8 mouse cellular contexts compared by ENCODE assay signal in the genomic region with DNA sequence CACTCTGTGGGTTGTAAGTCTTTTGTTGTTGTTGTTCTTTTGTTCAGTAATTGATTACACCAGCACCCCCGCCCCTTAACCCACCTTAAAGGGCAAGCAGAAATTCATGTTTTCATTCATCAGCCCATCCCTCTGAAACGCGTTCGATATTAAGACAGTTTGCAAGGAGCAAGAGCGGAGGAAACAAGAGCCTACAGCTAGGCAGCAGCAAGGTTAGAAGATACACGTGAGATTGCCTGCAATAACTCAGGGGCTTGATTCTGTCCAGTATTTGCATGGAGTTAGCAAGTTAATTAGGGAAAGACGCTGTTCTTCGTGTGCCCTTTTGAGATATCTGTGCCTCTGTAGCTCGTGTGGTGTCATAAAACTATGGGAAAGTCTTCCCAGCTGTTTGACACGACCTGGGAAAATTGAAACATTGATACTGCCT.
DNase-seq lines count a peak whose midpoint lies in the region; ATAC-seq lines count a peak whose summit lies in the region.

No protein-coding gene starts in this region.

- H3K36me3 ChIP-seq in kidney, embryonic 14.5 days (ENCODE audit: control insufficient read depth, insufficient read depth, low read length): no peaks in the 10 kb centered on the region
- H3K36me3 ChIP-seq in embryonic facial prominence, embryonic 10.5 days (replicated peaks): 0 out of 2 replicates have a peak, but pooled peaks cover 6% of the 10 kb centered on the region
- no peaks in the 10 kb centered on the region for H3K36me3 ChIP-seq in hindbrain, embryonic 16.5 days (ENCODE audit: control insufficient read depth, insufficient read depth, low read length)
- H3K36me3 ChIP-seq in midbrain, embryonic 16.5 days (ENCODE audit: control insufficient read depth, insufficient read depth, low read length): no peaks in the 10 kb centered on the region

- DNase-seq in kidney, postnatal 25 days: no peak
- DNase-seq in embryonic facial prominence, embryonic 10.5 days (ENCODE audit: low spot score): no peak
- DNase-seq in layer of hippocampus, postnatal 25 days (ENCODE audit: extremely low spot score in 1 of 2, low spot score in 1 of 2): no peak
- no peak for DNase-seq in retina, postnatal 1 day
- no peak for DNase-seq in layer of hippocampus, adult 9-11 months

- no peaks in the 10 kb centered on the region for H3K27me3 ChIP-seq in kidney, embryonic 14.5 days (ENCODE audit: control insufficient read depth, insufficient read depth, low read length)
- H3K27me3 ChIP-seq in embryonic facial prominence, embryonic 10.5 days (replicated peaks; ENCODE audit: low read depth, poor library complexity, severe bottlenecking): no peaks in the 10 kb centered on the region
- no peaks in the 10 kb centered on the region for H3K27me3 ChIP-seq in hindbrain, embryonic 16.5 days (replicated peaks; ENCODE audit: control insufficient read depth, insufficient read depth, low read length)
- H3K27me3 ChIP-seq in midbrain, embryonic 16.5 days (ENCODE audit: control insufficient read depth, insufficient read depth, low read depth, low read length): no peaks in the 10 kb centered on the region

- H3K27ac ChIP-seq in kidney, embryonic 14.5 days (ENCODE audit: low read depth, low read length): peak overlapping the region; percentile 27
- peak overlapping the region; percentile 89 for H3K27ac ChIP-seq in embryonic facial prominence, embryonic 10.5 days (replicated peaks)
- peak overlapping the region; percentile 90 for H3K27ac ChIP-seq in hindbrain, embryonic 16.5 days (ENCODE audit: low read depth, low read length)
- peak overlapping the region; percentile 85 for H3K27ac ChIP-seq in midbrain, embryonic 16.5 days (ENCODE audit: low read length)

- peak overlapping the region; percentile 27 for H3K4me3 ChIP-seq in kidney, embryonic 14.5 days (ENCODE audit: low read length)
- H3K4me3 ChIP-seq in embryonic facial prominence, embryonic 10.5 days: peak overlapping the region; percentile 48
- H3K4me3 ChIP-seq in hindbrain, embryonic 16.5 days (ENCODE audit: low read length): peak overlapping the region; percentile 22
- H3K4me3 ChIP-seq in midbrain, embryonic 16.5 days (ENCODE audit: low read depth, low read length): peak overlapping the region; percentile 26

- no peaks in the 10 kb centered on the region for H3K9me3 ChIP-seq in kidney, embryonic 14.5 days (ENCODE audit: control insufficient read depth, low read length)
- no peaks in the 10 kb centered on the region for H3K9me3 ChIP-seq in embryonic facial prominence, embryonic 10.5 days
- H3K9me3 ChIP-seq in hindbrain, embryonic 16.5 days (ENCODE audit: control insufficient read depth, low read length): no peaks in the 10 kb centered on the region
- H3K9me3 ChIP-seq in midbrain, embryonic 16.5 days (replicated peaks; ENCODE audit: control insufficient read depth, low read length, poor library complexity, severe bottlenecking): no peaks in the 10 kb centered on the region

- WGBS in kidney, embryonic 14.5 days: 5% methylated on average over 10 of the region's 10 CpGs
- WGBS in embryonic facial prominence, embryonic 10.5 days: 5% methylated on average over 10 of the region's 10 CpGs
- WGBS in hindbrain, embryonic 16.5 days: under 1% methylated on average over 10 of the region's 10 CpGs
- WGBS in midbrain, embryonic 16.5 days: 0% methylated on average over 10 of the region's 10 CpGs

- H3K4me1 ChIP-seq in kidney, embryonic 14.5 days (ENCODE audit: control insufficient read depth, insufficient read depth, low read length): peaks cover 16% of the 10 kb centered on the region
- H3K4me1 ChIP-seq in embryonic facial prominence, embryonic 10.5 days: peaks cover 68% of the 10 kb centered on the region
- H3K4me1 ChIP-seq in hindbrain, embryonic 16.5 days (ENCODE audit: control insufficient read depth, insufficient read depth, low read depth, low read length): peaks cover 31% of the 10 kb centered on the region
- peaks cover 38% of the 10 kb centered on the region for H3K4me1 ChIP-seq in midbrain, embryonic 16.5 days (ENCODE audit: control insufficient read depth, insufficient read depth, low read length)

- H3K9ac ChIP-seq in kidney, embryonic 14.5 days (ENCODE audit: low read depth, low read length): peak overlapping the region; percentile 55; the same call in 1 of the 2 replicates
- peak overlapping the region; percentile 62 for H3K9ac ChIP-seq in hindbrain, embryonic 16.5 days (ENCODE audit: low read depth, low read length)
- peak overlapping the region; percentile 50 for H3K9ac ChIP-seq in midbrain, embryonic 16.5 days (ENCODE audit: low read depth, low read length)

- H3K4me2 ChIP-seq in kidney, embryonic 14.5 days (replicated peaks; ENCODE audit: low read depth, low read length): peak overlapping the region; percentile 50
- H3K4me2 ChIP-seq in hindbrain, embryonic 16.5 days (ENCODE audit: low read length): peak overlapping the region; percentile 66
- peak overlapping the region; percentile 54 for H3K4me2 ChIP-seq in midbrain, embryonic 16.5 days (ENCODE audit: low read length)

- peak; percentile 78 for ATAC-seq in kidney, embryonic 14.5 days (ENCODE audit: low FRiP score, low TSS enrichment)
- ATAC-seq in hindbrain, embryonic 16.5 days: peak; percentile 49
- peak; percentile 43; the same call in 1 of the 2 replicates for ATAC-seq in midbrain, embryonic 16.5 days

Comparison
In these comparisons a context has a peak if more than half of its experiments do, and no peak if none do; other contexts are left out.
1. H3K27ac ChIP-seq: peak in every context shown above with its lines; median percentile 90 in hindbrain, embryonic 16.5 days; 89 in embryonic facial prominence, embryonic 10.5 days; 85 in midbrain, embryonic 16.5 days; 27 in kidney, embryonic 14.5 days.